Mouse (Mus musculus): ENCODE measurements around the gene Fuz.

Gene Fuz

GRCm38 (mm10) chr7:44890737-44891136 is 5.1 kb upstream of the Fuz start:
- DNase-seq = no peak

GRCm38 (mm10) chr7:44891611-44892010 is 4.3 kb upstream of the Fuz start:
- no peak for DNase-seq

- DNase-seq = peak; percentile 86 to 91
These were observed 3.5 kb upstream of the Fuz start, which contains the start of gene Med25 for GRCm38 (mm10) chr7:44892276-44892921. Gene Med25, minus strand, starts transcription at chr7:44892712.

GRCm38 (mm10) chr7:44893197-44893596 is 2.7 kb upstream of the Fuz start:
- no peak for DNase-seq

GRCm38 (mm10) chr7:44894175-44894574 is 1.7 kb upstream of the Fuz start:
- DNase-seq = no peak

GRCm38 (mm10) chr7:44895206-44895592 is 680 bp upstream of the Fuz start:
- peak in 1 of 2 experiments; percentile 43 for DNase-seq

- DNase-seq = no peak
These were observed 620 bp downstream of the Fuz start for GRCm38 (mm10) chr7:44896499-44896898.

GRCm38 (mm10) chr7:44898607-44899006 is 2.7 kb downstream of the Fuz start:
- peak in 1 of 2 experiments; percentile 31 for DNase-seq

GRCm38 (mm10) chr7:44900632-44901031 is 4.8 kb downstream of the Fuz start:
- DNase-seq = no peak

- no peak for DNase-seq
These were observed 5.4 kb downstream of the Fuz start for GRCm38 (mm10) chr7:44901230-44901722.

- DNase-seq = no peak
These were observed 9.6 kb downstream of the Fuz start for GRCm38 (mm10) chr7:44905430-44905829.

- DNase-seq = peak in 1 of 2 experiments; percentile 51
These were observed 13.0 kb downstream of the Fuz start for GRCm38 (mm10) chr7:44908706-44909476.

GRCm38 (mm10) chr7:44914396-44914795 is 18.5 kb downstream of the Fuz start:
- no peak for DNase-seq

GRCm38 (mm10) chr7:44915314-44915713 is 19.4 kb downstream of the Fuz start:
- DNase-seq = no peak

- DNase-seq = no peak
These were observed 20.3 kb downstream of the Fuz start for GRCm38 (mm10) chr7:44916191-44916590.

- no peak for DNase-seq
These were observed 21.0 kb downstream of the Fuz start for GRCm38 (mm10) chr7:44916881-44917280.

- no peak for DNase-seq
These were observed 22.3 kb downstream of the Fuz start for GRCm38 (mm10) chr7:44918219-44918618.

- DNase-seq = no peak
These were observed 23.2 kb downstream of the Fuz start for GRCm38 (mm10) chr7:44919127-44919526.

- DNase-seq = no peak
These were observed 26.7 kb downstream of the Fuz start for GRCm38 (mm10) chr7:44922530-44922929.

GRCm38 (mm10) chr7:44925468-44925867 is 29.6 kb downstream of the Fuz start:
- DNase-seq = peak; percentile 42 to 43

- no peak for DNase-seq
These were observed 32.7 kb downstream of the Fuz start for GRCm38 (mm10) chr7:44928570-44928969.

GRCm38 (mm10) chr7:44929204-44930151 is 33.6 kb downstream of the Fuz start, which contains the start of gene Ap2a1:
Gene Ap2a1, minus strand, starts transcription at chr7:44929496.
- DNase-seq = peak; percentile 98 to 100

GRCm38 (mm10) chr7:44938680-44939079 is 42.8 kb downstream of the Fuz start:
- no peak for DNase-seq

All from cerebellum, adult 18-20 months (tissue).